Mouse (Mus musculus) olfactory bulb, adult 2 months (tissue): Measurements from ENCODE around the gene Pdgfa.

Experiments used
- CTCF ChIP-seq: fragments of 200-500 bp; IDR thresholded peaks from 2 replicates; pipeline ENCODE4 v1.5.1; 2012; ENCODE audit warnings: low read depth, mild to moderate bottlenecking, low read length, moderate library complexity; ENCODE audit not compliant: insufficient read depth
- POLR2A ChIP-seq: fragments of 200-500 bp; IDR thresholded peaks from 2 replicates; pipeline ENCODE4 v1.6.1; 2012; ENCODE audit warnings: mild to moderate bottlenecking, low read depth, low read length, moderate library complexity; ENCODE audit not compliant: insufficient read depth

DNA sequence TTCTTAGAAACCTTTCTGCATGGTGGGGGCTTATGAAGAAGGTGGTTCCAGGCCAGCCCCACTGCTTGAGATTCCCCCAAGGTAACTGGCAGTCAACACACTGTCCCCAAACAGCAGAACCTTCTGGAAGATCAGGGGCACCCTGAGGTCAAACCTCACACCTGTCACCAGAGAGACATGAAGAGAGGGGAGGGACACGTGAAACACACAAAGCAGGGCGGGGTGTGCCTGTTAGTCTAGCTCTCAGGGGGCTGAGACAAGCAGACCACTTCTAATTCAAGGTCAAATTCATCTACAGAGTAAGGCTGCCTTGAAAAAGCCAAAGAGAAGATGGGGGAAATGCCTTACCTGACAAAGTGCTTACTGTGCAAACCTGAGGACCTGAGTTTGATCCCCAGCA lies 38.0 kb upstream of the Pdgfa start:
- TF ChIP-seq POLR2A = no peak
- TF ChIP-seq CTCF = no peak
